Mouse (Mus musculus): ENCODE results near the gene Kctd18.

DNA sequence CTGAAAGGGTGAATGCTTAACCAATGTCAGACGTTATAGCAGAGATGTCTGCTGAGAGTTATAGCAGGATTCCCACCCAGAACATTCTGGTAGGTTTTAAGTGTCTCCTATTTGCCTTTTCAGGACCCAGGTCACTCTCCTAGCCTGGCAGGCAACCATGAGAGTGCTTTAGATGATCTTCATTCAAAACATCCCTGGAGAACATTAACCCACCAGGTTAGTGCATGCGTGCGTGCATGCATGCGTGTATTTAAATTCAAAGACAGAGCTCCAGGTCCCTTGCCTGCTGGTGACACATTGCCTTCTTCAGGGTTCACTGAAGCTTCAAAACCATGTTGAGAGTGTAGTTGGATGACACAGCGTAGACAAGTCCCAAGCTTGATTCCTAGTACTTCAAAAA lies 46.4 kb upstream of the Kctd18 start:
- TF ChIP-seq POLR2AphosphoS5 (IDR thresholded peaks at IDR 0.05; ENCODE audit: insufficient replicate concordance, low read depth, low read length) (no peak), CTCF (IDR thresholded peaks at IDR 0.05; ENCODE audit: low read depth, low read length) (no peak), GATA1 (IDR thresholded peaks at IDR 0.05; ENCODE audit: borderline replicate concordance, low read length) (no peak), GATA2 (IDR thresholded peaks at IDR 0.05; ENCODE audit: borderline replicate concordance, low read depth, low read length) (no peak)

Measured in G1E (cell line).